Mouse (Mus musculus) limb, embryonic 15.5 days (tissue): ENCODE measurements around the gene Apex2. TPM values are rescaled to one million over a fixed set of nuclear protein-coding genes. Genes with fewer than 3 reads are reported as not detected.

ENCODE experiments used
- ATAC-seq: fragments of 200-750 bp; cut with Nextera tagmentation; 2 replicates; pipeline ENCODE4 v1.8.0; 2017; ENCODE audit warnings: low read depth, moderate TSS enrichment; ENCODE audit not compliant: insufficient number of reproducible peaks, low FRiP score, low TSS enrichment
- H3K27ac ChIP-seq: fragments of 300-500 bp; sonication (generic); 2 replicates; pipeline ENCODE4 v1.5.1; 2015; ENCODE audit warnings: moderate library complexity, mild to moderate bottlenecking, inconsistent platforms
- H3K27me3 ChIP-seq: fragments of 300-500 bp; sonication (generic); 2 replicates; pipeline ENCODE4 v1.6.1; 2015; ENCODE audit warnings: inconsistent platforms
- H3K36me3 ChIP-seq: fragments of 300-500 bp; sonication (generic); 2 replicates; pipeline ENCODE4 v1.6.1; 2015; ENCODE audit warnings: inconsistent platforms
- H3K4me1 ChIP-seq: fragments of 300-500 bp; sonication (generic); 2 replicates; pipeline ENCODE4 v1.6.1; 2015; ENCODE audit warnings: inconsistent platforms
- H3K4me2 ChIP-seq: fragments of 300-500 bp; sonication (generic); 2 replicates; pipeline ENCODE4 v1.6.1; 2015; ENCODE audit warnings: mild to moderate bottlenecking, inconsistent platforms
- H3K4me3 ChIP-seq: fragments of 300-500 bp; sonication (generic); 2 replicates; pipeline ENCODE4 v1.5.1; 2015; ENCODE audit warnings: mild to moderate bottlenecking, inconsistent platforms
- H3K9ac ChIP-seq: fragments of 300-500 bp; sonication (generic); 2 replicates; pipeline ENCODE4 v1.6.1; 2015; ENCODE audit warnings: inconsistent platforms
- H3K9me3 ChIP-seq: fragments of 300-500 bp; sonication (generic); 2 replicates; pipeline ENCODE4 v1.6.1; 2016; ENCODE audit warnings: inconsistent platforms
- WGBS: fragments of 180-500 bp; shearing (Covaris S2); methylation state at CpG from one replicate; pipeline ENCODE4 v1.1.7; 2015; 5-methylcytosine and 5-hydroxymethylcytosine counted together
- polyA plus RNA-seq: library from polyadenylated mRNA; unstranded; fragments of >200 nt; fragmentation: Nextera tagmentation; extraction: Ambion mirVana; gene quantifications from 2 replicates; pipeline ENCODE4 v1.2.1, GENCODE M21; 2015

Gene Apex2
- 18.0 and 19.2 TPM in 2 replicates for polyA plus RNA-seq

DNA sequence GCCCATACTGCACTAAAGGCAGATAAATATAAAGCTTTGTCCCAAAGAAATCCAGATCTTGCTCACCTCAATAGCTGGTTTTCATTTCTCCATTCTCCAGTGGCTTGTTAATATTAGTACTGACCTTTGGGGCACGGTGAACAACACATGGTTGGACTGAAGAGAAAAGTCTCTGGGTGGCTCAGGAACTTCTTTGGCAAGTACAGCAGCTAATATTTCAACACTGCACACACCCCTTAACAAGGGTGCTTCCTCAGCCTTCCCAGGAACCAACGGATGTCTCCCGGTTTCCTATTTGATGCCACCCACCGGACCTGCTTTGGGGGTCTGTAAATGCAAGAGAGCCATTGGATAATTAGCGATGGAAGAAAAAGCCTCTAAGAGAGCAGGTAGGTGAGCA lies at the start of gene Apex2:
Apex2 (minus strand) TSS at position 173 of the 400 bp plus-strand sequence.
- no peak for ATAC-seq

DNA sequence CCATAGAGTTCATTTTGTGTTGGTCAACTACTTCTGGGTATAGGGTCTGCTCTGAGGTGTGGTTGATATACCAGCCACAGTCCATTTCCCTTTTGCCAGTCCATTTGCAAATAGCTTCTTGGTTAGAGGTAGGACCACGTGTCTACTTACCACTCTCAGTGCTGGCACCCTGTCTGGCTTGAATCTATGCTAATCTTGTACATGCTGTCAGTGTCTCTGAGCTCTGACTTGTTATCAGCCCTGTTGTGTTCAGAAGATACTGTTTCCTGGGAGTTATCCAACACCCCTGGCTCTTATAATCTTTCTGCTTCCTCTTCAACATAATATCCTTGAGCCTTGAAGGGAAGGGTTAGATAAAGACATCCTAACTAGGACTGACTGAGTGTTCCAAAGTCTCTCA lies 46.8 kb upstream of the Apex2 start:
- Histone ChIP-seq H3K27ac (no peak overlapping the region), H3K4me1 (no peaks in the 10 kb centered on the region), H3K9ac (no peak overlapping the region), H3K9me3 (no peaks in the 10 kb centered on the region), H3K4me3 (no peak overlapping the region), H3K27me3 (peaks cover under 1% of the 10 kb centered on the region; the same call in 1 of the 2 replicates), H3K4me2 (no peak overlapping the region), H3K36me3 (no peaks in the 10 kb centered on the region)
- no peak for ATAC-seq
- WGBS, result 60% methylated on average over 1 of the region's 1 CpGs

More for the DNA sequence above, at the start of gene Apex2:
- Histone ChIP-seq H3K9me3 (no peaks in the 10 kb centered on the region), H3K4me3 (peak within 1 kb of the TSS; percentile 55), H3K27ac (no peak within 1 kb of the TSS), H3K27me3 (peaks cover 19% of the 10 kb centered on the region; the same call in 1 of the 2 replicates), H3K4me1 (no peaks in the 10 kb centered on the region), H3K36me3 (peaks cover 12% of the 10 kb centered on the region; the same call in 1 of the 2 replicates), H3K9ac (no peak within 1 kb of the TSS), H3K4me2 (no peak within 1 kb of the TSS; the same call in 1 of the 2 replicates)
- WGBS, result 59% methylated on average over 5 of the region's 5 CpGs

- Histone ChIP-seq H3K9me3 (no peaks in the 10 kb centered on the region), H3K9ac (no peak overlapping the region), H3K36me3 (no peaks in the 10 kb centered on the region), H3K4me3 (no peak overlapping the region), H3K27me3 (no peaks in the 10 kb centered on the region), H3K4me2 (no peak overlapping the region), H3K4me1 (no peaks in the 10 kb centered on the region), H3K27ac (no peak overlapping the region)
- WGBS, result 84% methylated on average over 2 of the region's 2 CpGs
- no peak for ATAC-seq
Observed at GRCm38 (mm10) chrX:150598882-150599281, 9.2 kb upstream of the Apex2 start.

DNA sequence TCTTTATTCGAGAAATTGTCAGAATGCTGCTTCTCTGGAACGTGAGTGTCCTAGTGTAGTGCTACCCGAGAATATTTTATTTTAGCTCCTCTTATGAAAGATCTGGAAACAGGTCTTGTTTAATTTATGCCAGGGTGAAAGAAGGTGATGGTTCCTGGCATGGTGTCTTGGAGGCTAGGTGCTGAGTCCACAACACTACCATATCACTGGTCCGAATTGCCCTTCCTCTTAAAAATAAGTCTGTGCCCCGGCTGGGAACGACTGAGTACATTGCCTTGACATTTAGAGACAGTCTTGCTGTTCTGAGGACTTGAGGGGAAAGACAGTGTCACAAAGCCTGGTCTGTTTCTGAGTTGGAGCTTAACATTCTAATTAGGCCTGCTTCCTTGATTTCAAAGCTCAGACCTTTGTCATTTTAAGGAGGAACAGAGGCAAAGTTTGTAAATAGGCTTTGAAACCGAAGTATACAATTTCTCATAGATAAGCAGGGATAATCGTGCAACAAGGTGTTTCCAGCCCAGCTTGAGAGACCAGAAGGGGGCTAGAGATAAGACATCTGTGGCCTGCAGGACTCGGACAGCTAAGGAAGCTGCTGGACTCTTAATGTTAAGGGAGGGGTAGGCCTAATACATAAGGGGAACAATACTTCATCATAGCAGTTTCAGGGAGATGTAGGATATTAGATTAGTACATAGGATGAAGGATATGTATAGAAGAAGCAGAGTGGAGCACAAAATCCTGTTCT lies 5.5 kb upstream of the Apex2 start:
- no peak for ATAC-seq
- H3K4me3 ChIP-seq, result no peak overlapping the region
- H3K36me3 ChIP-seq, result no peaks in the 10 kb centered on the region
- H3K4me2 ChIP-seq, result no peak overlapping the region
- H3K9ac ChIP-seq, result no peak overlapping the region
- H3K27me3 ChIP-seq, result 0 out of 2 replicates have a peak, but pooled peaks cover 6% of the 10 kb centered on the region
- no peak overlapping the region for H3K27ac ChIP-seq
- 86% methylated on average over 9 of the region's 9 CpGs for WGBS
- H3K4me1 ChIP-seq, result no peaks in the 10 kb centered on the region
- no peaks in the 10 kb centered on the region for H3K9me3 ChIP-seq

GRCm38 (mm10) chrX:150594176-150594575 lies 4.5 kb upstream of the Apex2 start:
- Histone ChIP-seq H3K4me3 (no peak overlapping the region), H3K36me3 (no peaks in the 10 kb centered on the region), H3K9ac (no peak overlapping the region), H3K27me3 (0 out of 2 replicates have a peak, but pooled peaks cover 6% of the 10 kb centered on the region), H3K4me2 (no peak overlapping the region), H3K4me1 (no peaks in the 10 kb centered on the region), H3K27ac (no peak overlapping the region), H3K9me3 (no peaks in the 10 kb centered on the region)
- 83% methylated on average over 3 of the region's 3 CpGs for WGBS
- no peak for ATAC-seq

DNA sequence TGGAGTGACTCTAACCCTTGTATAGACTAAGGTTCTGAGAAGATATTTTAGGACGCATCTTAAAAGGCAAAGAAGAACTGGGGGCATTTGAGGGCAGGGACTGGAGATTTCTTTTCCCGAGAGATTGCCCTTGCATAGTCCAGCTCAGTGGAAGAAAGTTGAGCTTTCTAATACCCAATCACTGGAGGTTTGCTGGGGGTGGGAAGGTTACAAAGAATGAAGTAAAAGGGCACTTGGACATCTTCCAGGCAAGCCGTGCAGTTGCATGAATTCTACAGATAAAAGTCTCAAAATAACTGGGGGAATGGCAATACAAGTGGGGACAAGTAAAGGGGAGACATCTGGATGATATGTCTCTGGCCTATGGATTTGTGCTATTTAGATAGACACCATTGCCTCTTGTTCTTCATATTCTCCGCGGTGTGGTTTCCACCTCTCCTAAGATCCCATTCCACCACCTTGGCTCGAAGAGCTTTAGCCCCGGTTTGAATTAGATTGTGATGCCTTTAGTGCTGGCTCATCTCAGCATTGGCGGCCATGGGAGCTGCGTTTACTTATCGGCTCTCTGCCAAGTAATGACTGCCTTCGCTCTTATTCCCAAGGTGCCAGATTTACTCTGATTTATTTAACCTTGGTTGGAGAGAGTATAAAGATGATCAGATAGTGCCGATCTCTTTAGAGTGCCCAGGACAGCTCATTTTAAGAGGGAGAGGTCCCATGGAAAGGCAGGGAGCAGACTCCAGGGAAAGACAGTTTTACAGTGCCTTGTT lies 3.8 kb upstream of the Apex2 start:
- H3K4me2 ChIP-seq, result no peak overlapping the region
- no peak overlapping the region for H3K4me3 ChIP-seq
- no peaks in the 10 kb centered on the region for H3K4me1 ChIP-seq
- ATAC-seq, result no peak
- H3K27ac ChIP-seq, result no peak overlapping the region
- no peaks in the 10 kb centered on the region for H3K9me3 ChIP-seq
- no peaks in the 10 kb centered on the region for H3K36me3 ChIP-seq
- 0 out of 2 replicates have a peak, but pooled peaks cover 6% of the 10 kb centered on the region for H3K27me3 ChIP-seq
- no peak overlapping the region for H3K9ac ChIP-seq
- 83% methylated on average over 12 of the region's 12 CpGs for WGBS

GRCm38 (mm10) chrX:150588023-150588764 lies 1.5 kb downstream of the Apex2 start, which contains the start of gene Pfkfb1:
Gene Pfkfb1, plus strand, starts transcription at chrX:150588229.
- 15% methylated on average over 35 of the region's 35 CpGs for WGBS
- H3K4me2 ChIP-seq, result peak within 1 kb of the TSS; percentile 50
- peak within 1 kb of the TSS; percentile 50 for H3K9ac ChIP-seq
- H3K9me3 ChIP-seq, result no peaks in the 10 kb centered on the region
- peak within 1 kb of the TSS; percentile 87 for H3K27ac ChIP-seq
- H3K4me3 ChIP-seq, result peak within 1 kb of the TSS; percentile 55
- ATAC-seq, result peak; percentile 85
- no peaks in the 10 kb centered on the region for H3K4me1 ChIP-seq
- peaks cover 15% of the 10 kb centered on the region; the same call in 1 of the 2 replicates for H3K36me3 ChIP-seq
- H3K27me3 ChIP-seq, result peaks cover 20% of the 10 kb centered on the region; the same call in 1 of the 2 replicates

DNA sequence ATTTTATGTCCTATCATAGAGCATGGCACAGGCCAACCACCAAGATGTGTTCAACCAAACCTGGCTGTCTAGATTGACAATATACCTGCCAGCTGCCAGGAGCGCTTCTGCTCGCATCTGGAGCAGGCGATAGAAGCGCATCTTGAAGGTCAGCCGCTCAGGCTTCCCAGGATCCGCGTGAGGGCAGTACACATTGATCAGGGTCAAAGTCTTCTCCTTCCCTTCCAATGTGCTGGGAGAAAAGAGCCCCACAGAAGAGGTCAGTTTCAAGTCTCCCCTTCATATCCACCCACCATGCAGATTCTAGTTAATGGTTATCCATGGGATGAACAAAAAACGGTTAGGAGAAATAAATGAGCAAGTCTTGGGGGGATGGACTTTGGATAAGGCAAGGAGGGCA lies 4.6 kb downstream of the Apex2 start:
- no peaks in the 10 kb centered on the region for H3K4me1 ChIP-seq
- H3K36me3 ChIP-seq, result peaks cover 21% of the 10 kb centered on the region
- H3K27ac ChIP-seq, result no peak overlapping the region
- H3K4me3 ChIP-seq, result no peak overlapping the region
- no peak overlapping the region for H3K9ac ChIP-seq
- 91% methylated on average over 8 of the region's 8 CpGs for WGBS
- no peaks in the 10 kb centered on the region for H3K9me3 ChIP-seq
- H3K4me2 ChIP-seq, result no peak overlapping the region
- H3K27me3 ChIP-seq, result peaks cover 14% of the 10 kb centered on the region; the same call in 1 of the 2 replicates
- ATAC-seq, result no peak

GRCm38 (mm10) chrX:150581921-150582320 lies 7.7 kb downstream of the Apex2 start:
- Histone ChIP-seq H3K36me3 (peaks cover 21% of the 10 kb centered on the region), H3K4me3 (no peak overlapping the region), H3K4me2 (no peak overlapping the region), H3K27ac (no peak overlapping the region), H3K27me3 (0 out of 2 replicates have a peak, but pooled peaks cover 9% of the 10 kb centered on the region), H3K9ac (no peak overlapping the region), H3K9me3 (no peaks in the 10 kb centered on the region), H3K4me1 (no peaks in the 10 kb centered on the region)
- no peak for ATAC-seq

DNA sequence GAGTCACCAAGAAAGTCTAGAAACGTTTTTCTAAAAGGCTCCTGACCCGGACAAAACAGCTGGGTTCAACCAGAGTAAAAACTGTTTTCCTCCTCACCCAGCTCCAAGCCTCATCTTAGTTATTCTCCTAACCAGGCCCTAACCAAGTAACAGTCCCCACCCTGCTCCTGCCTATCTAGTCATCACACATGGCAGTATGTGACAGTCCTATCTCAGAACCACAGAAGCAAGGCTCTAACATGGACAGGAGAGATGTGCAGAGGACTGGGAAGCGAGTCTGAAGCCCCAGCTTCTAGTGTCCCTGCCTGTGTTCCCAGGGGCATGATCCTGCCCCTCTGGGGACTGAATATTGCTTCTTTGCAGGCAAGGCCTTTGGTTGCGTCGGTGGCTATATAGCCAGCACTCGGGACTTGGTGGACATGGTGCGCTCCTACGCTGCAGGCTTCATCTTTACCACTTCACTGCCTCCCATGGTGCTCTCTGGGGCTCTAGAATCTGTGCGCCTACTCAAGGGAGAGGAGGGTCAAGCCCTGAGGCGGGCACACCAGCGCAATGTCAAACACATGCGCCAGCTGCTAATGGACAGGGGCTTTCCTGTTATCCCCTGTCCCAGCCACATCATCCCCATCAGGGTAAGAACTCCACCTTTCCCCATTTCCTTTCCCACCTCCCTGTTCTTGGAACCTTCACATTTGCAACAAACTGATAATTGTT lies 24.9 kb downstream of the Apex2 start:
- Histone ChIP-seq H3K27ac (no peak overlapping the region), H3K4me2 (no peak overlapping the region), H3K9me3 (no peaks in the 10 kb centered on the region), H3K9ac (no peak overlapping the region), H3K36me3 (no peaks in the 10 kb centered on the region), H3K4me3 (no peak overlapping the region), H3K4me1 (no peaks in the 10 kb centered on the region), H3K27me3 (peaks cover 10% of the 10 kb centered on the region; the same call in 1 of the 2 replicates)
- no peak for ATAC-seq
- 85% methylated on average over 12 of the region's 12 CpGs for WGBS

DNA sequence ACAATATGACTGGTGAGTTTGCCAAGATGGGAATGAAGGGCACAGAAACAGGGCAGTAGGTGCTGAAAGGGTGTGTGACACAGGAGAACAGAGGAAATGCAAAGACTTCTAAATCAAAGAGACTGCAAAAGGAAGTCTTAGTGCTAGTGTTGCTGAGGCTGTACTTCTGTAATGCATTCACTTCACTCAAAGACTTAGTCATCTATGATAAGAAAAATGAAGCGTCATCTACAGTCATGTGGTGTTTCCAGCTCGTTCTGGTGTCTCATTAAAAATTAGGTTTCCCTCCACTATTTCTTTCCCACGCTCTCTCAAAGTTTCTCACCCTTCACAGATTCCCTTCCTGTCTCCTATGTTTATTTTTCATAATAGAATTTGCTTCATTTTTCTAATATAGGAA lies 35.6 kb downstream of the Apex2 start:
- no peak overlapping the region for H3K27ac ChIP-seq
- ATAC-seq, result no peak
- H3K4me1 ChIP-seq, result no peaks in the 10 kb centered on the region
- H3K9me3 ChIP-seq, result no peaks in the 10 kb centered on the region
- H3K27me3 ChIP-seq, result peaks cover 4% of the 10 kb centered on the region; the same call in 1 of the 2 replicates
- WGBS, result 88% methylated on average over 3 of the region's 3 CpGs
- no peak overlapping the region for H3K9ac ChIP-seq
- no peak overlapping the region for H3K4me2 ChIP-seq
- no peak overlapping the region for H3K4me3 ChIP-seq
- H3K36me3 ChIP-seq, result no peaks in the 10 kb centered on the region
